Mouse (Mus musculus): ENCODE measurements around the gene Zfp706.

GRCm38 (mm10) chr15:37030929-37031328 is 23.4 kb upstream of the Zfp706 start:
- TF ChIP-seq CTCF (conservative IDR thresholded peaks at IDR 0.05 in 1 of 2, IDR thresholded peaks at IDR 0.05 in 1 of 2; ENCODE audit: low read depth in 2 of 2, low read length in 2 of 2): no peak
- no peak for TF ChIP-seq ELF1 (IDR thresholded peaks at IDR 0.05; ENCODE audit: low read depth, low read length)
- TF ChIP-seq MXI1 (IDR thresholded peaks at IDR 0.05; ENCODE audit: low read depth, low read length): no peak
